Mouse (Mus musculus): ENCODE data around the gene Baiap3.
A peak's percentile ranks its signal among the peaks of the same experiment; 100 is the strongest.

- TF ChIP-seq CTCF (IDR thresholded peaks at IDR 0.05; ENCODE audit: low read depth) = no peak
- peak; percentile 55; the same call in 1 of the 2 replicates for TF ChIP-seq EP300 (IDR thresholded peaks at IDR 0.05; ENCODE audit: low read depth)
Measured at GRCm38 (mm10) chr17:25222951-25223601, 33.1 kb downstream of the Baiap3 start.
